Comparison of ENCODE assay signal across 15 mouse cellular contexts in the genomic region with DNA sequence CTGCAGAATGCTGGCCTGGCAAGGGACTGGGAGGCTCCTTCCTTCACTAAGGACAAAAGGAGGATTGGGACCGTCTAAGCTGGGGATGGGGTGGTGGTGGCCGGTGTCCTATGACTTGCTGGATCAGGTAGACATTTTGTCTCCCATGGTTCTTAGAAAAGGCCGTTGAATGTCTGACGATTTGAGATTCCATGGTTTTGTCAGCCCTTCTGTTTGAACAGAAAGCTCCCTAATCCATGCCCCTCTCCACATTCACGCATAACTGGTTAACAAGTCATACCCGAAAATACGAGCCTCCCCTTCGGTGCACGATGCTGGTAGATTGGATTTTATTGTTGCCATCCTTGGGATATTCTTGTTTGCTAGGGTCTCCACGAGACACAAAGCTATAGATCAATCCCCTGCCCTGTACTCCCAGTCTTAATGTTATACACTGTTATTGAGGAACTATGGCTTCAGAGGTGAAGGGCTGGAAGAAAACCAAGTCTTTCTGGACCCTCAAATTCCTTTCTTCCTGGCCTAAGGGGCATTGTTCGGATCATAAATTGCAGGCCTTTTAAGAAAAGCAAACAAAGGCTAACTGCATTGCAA. TPM values are rescaled to one million over a fixed set of nuclear protein-coding genes. Genes with fewer than 3 reads are reported as not detected.
DNase-seq lines count a peak whose midpoint lies in the region; ATAC-seq lines count a peak whose summit lies in the region.
"Had no signal": no experiment of that assay in that cellular context is flagged by ENCODE, and none has a peak within 500 bp of the region (broad histone marks: within the 10 kb centered on the region; RNA-seq: fewer than 3 reads in every experiment).

No protein-coding gene starts in this region.

- peak overlapping the region; percentile 60; the same call in 1 of the 2 replicates for H3K27ac ChIP-seq in forebrain, embryonic 10.5 days
- no peak overlapping the region for H3K27ac ChIP-seq in forebrain, embryonic 15.5 days (replicated peaks)
- peak overlapping the region; percentile 30 for H3K27ac ChIP-seq in hindbrain, embryonic 10.5 days
- H3K27ac ChIP-seq in hindbrain, embryonic 13.5 days: no peak overlapping the region
- H3K27ac ChIP-seq in midbrain, embryonic 10.5 days (replicated peaks): peak overlapping the region; percentile 53
- no peak overlapping the region for H3K27ac ChIP-seq in midbrain, embryonic 14.5 days (replicated peaks; ENCODE audit: low read depth, low read length)
- H3K27ac ChIP-seq in liver, embryonic 16.5 days (ENCODE audit: low read length): 0 out of 2 replicates have a peak overlapping the region, but pooled peaks have one; percentile 0
- H3K27ac ChIP-seq: embryonic facial prominence, embryonic 15.5 days; forebrain, embryonic 13.5 days; gastrocnemius, adult 2 months; limb, embryonic 12.5 days had no signal

- H3K9ac ChIP-seq in forebrain, embryonic 15.5 days (replicated peaks): no peak overlapping the region
- no peak overlapping the region for H3K9ac ChIP-seq in hindbrain, embryonic 13.5 days
- no peak overlapping the region for H3K9ac ChIP-seq in midbrain, embryonic 14.5 days (replicated peaks; ENCODE audit: low read length)
- no peak overlapping the region for H3K9ac ChIP-seq in liver, embryonic 16.5 days (ENCODE audit: low read depth, low read length)
- H3K9ac ChIP-seq: embryonic facial prominence, embryonic 15.5 days; forebrain, embryonic 13.5 days; limb, embryonic 12.5 days had no signal

- no peak overlapping the region for H3K4me2 ChIP-seq in forebrain, embryonic 15.5 days (replicated peaks)
- H3K4me2 ChIP-seq in hindbrain, embryonic 13.5 days: no peak overlapping the region
- H3K4me2 ChIP-seq in midbrain, embryonic 14.5 days (ENCODE audit: low read length): no peak overlapping the region
- no peak overlapping the region for H3K4me2 ChIP-seq in liver, embryonic 16.5 days (ENCODE audit: low read depth, low read length)
- H3K4me2 ChIP-seq: forebrain, embryonic 13.5 days; limb, embryonic 12.5 days had no signal

- no peak for ATAC-seq in forebrain, embryonic 15.5 days (replicated peaks)
- no peak for ATAC-seq in hindbrain, embryonic 13.5 days (ENCODE audit: low FRiP score)
- no peak for ATAC-seq in midbrain, embryonic 14.5 days (ENCODE audit: low FRiP score, low TSS enrichment)
- ATAC-seq in liver, embryonic 16.5 days (ENCODE audit: low read depth): no peak

- no peaks in the 10 kb centered on the region for H3K36me3 ChIP-seq in forebrain, embryonic 10.5 days (replicated peaks)
- H3K36me3 ChIP-seq in forebrain, embryonic 15.5 days: no peaks in the 10 kb centered on the region
- no peaks in the 10 kb centered on the region for H3K36me3 ChIP-seq in hindbrain, embryonic 10.5 days
- H3K36me3 ChIP-seq in hindbrain, embryonic 13.5 days: no peaks in the 10 kb centered on the region
- no peaks in the 10 kb centered on the region for H3K36me3 ChIP-seq in midbrain, embryonic 10.5 days
- H3K36me3 ChIP-seq in midbrain, embryonic 14.5 days (ENCODE audit: control insufficient read depth, insufficient read depth, low read length): no peaks in the 10 kb centered on the region
- H3K36me3 ChIP-seq in liver, embryonic 16.5 days (ENCODE audit: control insufficient read depth, insufficient read depth): no peaks in the 10 kb centered on the region
- H3K36me3 ChIP-seq: embryonic facial prominence, embryonic 15.5 days; limb, embryonic 12.5 days had no signal

- peaks cover 46% of the 10 kb centered on the region for H3K27me3 ChIP-seq in forebrain, embryonic 10.5 days (ENCODE audit: poor library complexity, severe bottlenecking)
- no peaks in the 10 kb centered on the region for H3K27me3 ChIP-seq in forebrain, embryonic 15.5 days
- H3K27me3 ChIP-seq in hindbrain, embryonic 10.5 days (ENCODE audit: insufficient read depth, poor library complexity, severe bottlenecking): peaks cover 2% of the 10 kb centered on the region; the same call in 1 of the 2 replicates
- 0 out of 2 replicates have a peak, but pooled peaks cover 5% of the 10 kb centered on the region for H3K27me3 ChIP-seq in hindbrain, embryonic 13.5 days
- H3K27me3 ChIP-seq in midbrain, embryonic 10.5 days (ENCODE audit: low read depth, poor library complexity, severe bottlenecking): peaks cover 31% of the 10 kb centered on the region
- no peaks in the 10 kb centered on the region for H3K27me3 ChIP-seq in midbrain, embryonic 14.5 days (ENCODE audit: control insufficient read depth, insufficient read depth, low read length)
- no peaks in the 10 kb centered on the region for H3K27me3 ChIP-seq in liver, embryonic 16.5 days (ENCODE audit: control insufficient read depth, insufficient read depth, low read depth, low read length)
- H3K27me3 ChIP-seq: embryonic facial prominence, embryonic 15.5 days; forebrain, embryonic 13.5 days had no signal

- no peak for DNase-seq in forebrain, embryonic 10.5 days (ENCODE audit: extremely low spot score, low spot score)
- DNase-seq in hindbrain, embryonic 10.5 days (ENCODE audit: low spot score): no peak
- DNase-seq in midbrain, embryonic 10.5 days (ENCODE audit: low spot score): no peak
- DNase-seq in midbrain, embryonic 14.5 days: no peak
- no peak for DNase-seq in urinary bladder, postnatal 4 days (ENCODE audit: low spot score in 2 of 2)
- DNase-seq: adrenal gland, postnatal 10 days; cerebellum, postnatal 25 days; gastrocnemius, adult 2 months had no signal

- H3K4me3 ChIP-seq in forebrain, embryonic 10.5 days: no peak overlapping the region
- H3K4me3 ChIP-seq in forebrain, embryonic 15.5 days: no peak overlapping the region
- H3K4me3 ChIP-seq in hindbrain, embryonic 10.5 days: no peak overlapping the region
- H3K4me3 ChIP-seq in hindbrain, embryonic 13.5 days: no peak overlapping the region
- H3K4me3 ChIP-seq in midbrain, embryonic 10.5 days: no peak overlapping the region
- no peak overlapping the region for H3K4me3 ChIP-seq in midbrain, embryonic 14.5 days (replicated peaks; ENCODE audit: low read depth, low read length)
- H3K4me3 ChIP-seq in liver, embryonic 16.5 days (ENCODE audit: low read depth, low read length): no peak overlapping the region
- H3K4me3 ChIP-seq: embryonic facial prominence, embryonic 15.5 days; forebrain, embryonic 13.5 days; gastrocnemius, adult 2 months; limb, embryonic 12.5 days; megakaryocyte, embryonic 14.5 days had no signal

- H3K9me3 ChIP-seq in forebrain, embryonic 10.5 days: no peaks in the 10 kb centered on the region
- no peaks in the 10 kb centered on the region for H3K9me3 ChIP-seq in forebrain, embryonic 15.5 days
- H3K9me3 ChIP-seq in hindbrain, embryonic 10.5 days: no peaks in the 10 kb centered on the region
- H3K9me3 ChIP-seq in hindbrain, embryonic 13.5 days: no peaks in the 10 kb centered on the region
- H3K9me3 ChIP-seq in midbrain, embryonic 10.5 days (replicated peaks): no peaks in the 10 kb centered on the region
- no peaks in the 10 kb centered on the region for H3K9me3 ChIP-seq in midbrain, embryonic 14.5 days (ENCODE audit: control insufficient read depth, low read length)
- H3K9me3 ChIP-seq in liver, embryonic 16.5 days (replicated peaks; ENCODE audit: control insufficient read depth, low read length): no peaks in the 10 kb centered on the region
- H3K9me3 ChIP-seq: embryonic facial prominence, embryonic 15.5 days; forebrain, embryonic 13.5 days; limb, embryonic 12.5 days; megakaryocyte, embryonic 14.5 days had no signal

- peaks cover 44% of the 10 kb centered on the region for H3K4me1 ChIP-seq in forebrain, embryonic 10.5 days
- H3K4me1 ChIP-seq in forebrain, embryonic 15.5 days: peaks cover 15% of the 10 kb centered on the region
- H3K4me1 ChIP-seq in hindbrain, embryonic 10.5 days (replicated peaks): peaks cover 58% of the 10 kb centered on the region
- H3K4me1 ChIP-seq in hindbrain, embryonic 13.5 days (replicated peaks): peaks cover 37% of the 10 kb centered on the region
- H3K4me1 ChIP-seq in midbrain, embryonic 10.5 days: peaks cover 54% of the 10 kb centered on the region
- H3K4me1 ChIP-seq in midbrain, embryonic 14.5 days (ENCODE audit: control insufficient read depth, insufficient read depth, low read length): peaks cover 6% of the 10 kb centered on the region; the same call in 1 of the 2 replicates
- no peaks in the 10 kb centered on the region; the same call in 1 of the 2 replicates for H3K4me1 ChIP-seq in liver, embryonic 16.5 days (ENCODE audit: control insufficient read depth, low read depth, low read length)

- 43% methylated on average over 11 of the region's 11 CpGs for WGBS in forebrain, embryonic 10.5 days
- 41% methylated on average over 11 of the region's 11 CpGs for WGBS in forebrain, embryonic 15.5 days
- WGBS in hindbrain, embryonic 10.5 days: 61% methylated on average over 11 of the region's 11 CpGs
- 59% methylated on average over 11 of the region's 11 CpGs for WGBS in hindbrain, embryonic 13.5 days
- WGBS in midbrain, embryonic 10.5 days: 52% methylated on average over 11 of the region's 11 CpGs
- WGBS in midbrain, embryonic 14.5 days: 44% methylated on average over 11 of the region's 11 CpGs
- WGBS in liver, embryonic 16.5 days (ENCODE audit: insufficient replicate concordance): 62% methylated on average over 11 of the region's 11 CpGs

RNA-seq across cellular contexts. Expression of gene Mab21l3, which starts 43.7 kb away (rescaled TPM):
- 0.85 and 1.1 TPM in 2 replicates for polyA plus RNA-seq in forebrain, embryonic 10.5 days (2016; fragmentation: Nextera tagmentation; extraction: Ambion mirVana)
- polyA plus RNA-seq in forebrain, embryonic 15.5 days (2015; fragmentation: Nextera tagmentation; extraction: Ambion mirVana): 0.32 and 0.56 TPM in 2 replicates
- polyA plus RNA-seq in hindbrain, embryonic 10.5 days (2016; fragmentation: Nextera tagmentation; extraction: Ambion mirVana): 0.47 TPM in 2 replicates
- 0.19 and 0.34 TPM in 2 replicates for polyA plus RNA-seq in hindbrain, embryonic 13.5 days (2015; fragmentation: Nextera tagmentation; extraction: Ambion mirVana)
- polyA plus RNA-seq in midbrain, embryonic 10.5 days (2016; fragmentation: Nextera tagmentation; extraction: Ambion mirVana): 0.43 and 0.60 TPM in 2 replicates
- 0.23 TPM in 1 of 2 replicates, not detected in the other for polyA plus RNA-seq in midbrain, embryonic 14.5 days (2014; fragmentation: Nextera tagmentation; extraction: Ambion mirVana)
- polyA plus RNA-seq in liver, embryonic 16.5 days (2015; fragmentation: Nextera tagmentation; extraction: Ambion mirVana): 0.07 TPM in 1 of 2 replicates, not detected in the other

Comparison
In these comparisons a context has a peak if more than half of its experiments do, and no peak if none do; other contexts are left out.
1. H3K27ac ChIP-seq: peak in forebrain, embryonic 10.5 days (single experiment), hindbrain, embryonic 10.5 days (single experiment), midbrain, embryonic 10.5 days (single experiment) and liver, embryonic 16.5 days (single experiment); none in forebrain, embryonic 15.5 days (single experiment), hindbrain, embryonic 13.5 days (single experiment) and midbrain, embryonic 14.5 days (single experiment).